Mouse (Mus musculus) layer of hippocampus, postnatal 14 days (tissue): ENCODE measurements around the gene Wipi1. TPM values are rescaled to one million over a fixed set of nuclear protein-coding genes. Genes with fewer than 3 reads are reported as not detected.
"Not testable (repeated sequence)": the region's sequence is repeated elsewhere in the genome, so short reads cannot be mapped to it uniquely, and the experiment has no call there.

ENCODE experiments used
- DNase-seq, 2 experiments: peaks; one replicate each; pipeline ENCODE4 v3.0.0; 2021 to 2022; ENCODE audit warnings: low spot score in 2 of 2, mixed read lengths in 1 of 2
- long read RNA-seq, 2 experiments: library from polyadenylated mRNA; stranded (forward); transcript quantifications; one replicate each; pipeline ENCODE4 v2.0.0; 2021
- total RNA-seq, 2 experiments: library from RNA; stranded (reverse); gene quantifications; 2 replicates each; pipeline ENCODE4 v1.2.3; 2021

The Wipi1 gene
- total RNA-seq = 10 to 100 TPM; 23.1 to 25.6 TPM
- long read RNA-seq, experiment 1, partial matches to known transcripts = 1 of 8 reads
- long read RNA-seq, experiment 1, other reads (novel, unspliced or antisense) = 2 of 8 reads
- long read RNA-seq, experiment 2, transcript Wipi1-201 (12 exons, 3,338 nt) = minor isoform, 5 of 17 reads
- long read RNA-seq, experiment 2, transcript Wipi1-202 (13 exons, 2,050 nt) = major isoform, 8 of 17 reads
- long read RNA-seq, experiment 2, partial matches to known transcripts = 1 of 17 reads
- long read RNA-seq, experiment 2, other reads (novel, unspliced or antisense) = 2 of 17 reads

- peak; percentile 97 to 98 for DNase-seq
Measured at GRCm38 (mm10) chr11:109611303-109612149, at the start of gene Wipi1. Wipi1 (minus strand) TSS chr11:109611967.

GRCm38 (mm10) chr11:109660526-109660925, 48.8 kb upstream of the Wipi1 start:
- DNase-seq = not testable (repeated sequence)

GRCm38 (mm10) chr11:109656232-109656631, 44.5 kb upstream of the Wipi1 start:
- DNase-seq = no peak

- no peak for DNase-seq
Measured at GRCm38 (mm10) chr11:109654581-109654980, 42.8 kb upstream of the Wipi1 start.

GRCm38 (mm10) chr11:109653201-109653600, 41.4 kb upstream of the Wipi1 start:
- DNase-seq = no peak

GRCm38 (mm10) chr11:109652505-109652904, 40.7 kb upstream of the Wipi1 start:
- DNase-seq = no peak

GRCm38 (mm10) chr11:109651566-109652024, 39.8 kb upstream of the Wipi1 start:
- no peak for DNase-seq

GRCm38 (mm10) chr11:109650788-109651565, 39.2 kb upstream of the Wipi1 start:
- peak; percentile 95 to 96 for DNase-seq

- DNase-seq = peak; percentile 82 to 84
Measured at GRCm38 (mm10) chr11:109649975-109650701, 38.4 kb upstream of the Wipi1 start.

GRCm38 (mm10) chr11:109649206-109649605, 37.4 kb upstream of the Wipi1 start, which contains the start of gene Prkar1a:
Prkar1a (plus strand) TSS chr11:109649405.
- no peak for DNase-seq

GRCm38 (mm10) chr11:109648510-109648909, 36.7 kb upstream of the Wipi1 start:
- peak in 1 of 2 experiments; percentile 65 for DNase-seq

GRCm38 (mm10) chr11:109641498-109642222, 29.9 kb upstream of the Wipi1 start:
- DNase-seq = no peak

- DNase-seq = no peak
Measured at GRCm38 (mm10) chr11:109635871-109636395, 24.2 kb upstream of the Wipi1 start.

GRCm38 (mm10) chr11:109634928-109635327, 23.2 kb upstream of the Wipi1 start:
- no peak for DNase-seq

GRCm38 (mm10) chr11:109629021-109629521, 17.3 kb upstream of the Wipi1 start:
- no peak for DNase-seq

- no peak for DNase-seq
Measured at GRCm38 (mm10) chr11:109628099-109628498, 16.3 kb upstream of the Wipi1 start.

GRCm38 (mm10) chr11:109627648-109628047, 15.9 kb upstream of the Wipi1 start:
- DNase-seq = no peak

- DNase-seq = no peak
Measured at GRCm38 (mm10) chr11:109623238-109623637, 11.5 kb upstream of the Wipi1 start.

GRCm38 (mm10) chr11:109622518-109623037, 10.8 kb upstream of the Wipi1 start:
- no peak for DNase-seq
